Mouse (Mus musculus) R1 (cell line): ENCODE measurements around the gene Pde1b.

Source experiments
- DNase-seq: peaks from one replicate; pipeline ENCODE4 v3.0.0-alpha.2; 2018; ENCODE audit warnings: low read depth, low spot score

Pde1b gene

GRCm38 (mm10) chr15:103549475-103549874 is 46.6 kb downstream of the Pde1b start:
- no peak for DNase-seq

GRCm38 (mm10) chr15:103551053-103551452 is 48.2 kb downstream of the Pde1b start:
- no peak for DNase-seq

GRCm38 (mm10) chr15:103552096-103552690 is 49.4 kb downstream of the Pde1b start:
- peak; percentile 46 for DNase-seq

GRCm38 (mm10) chr15:103564981-103565380 is 62.1 kb downstream of the Pde1b start, which contains the start of gene Glycam1:
TSS of gene Glycam1 (minus strand) at chr15:103565081.
- no peak for DNase-seq
